Mouse (Mus musculus): ENCODE results near the gene Igfn1.

DNA sequence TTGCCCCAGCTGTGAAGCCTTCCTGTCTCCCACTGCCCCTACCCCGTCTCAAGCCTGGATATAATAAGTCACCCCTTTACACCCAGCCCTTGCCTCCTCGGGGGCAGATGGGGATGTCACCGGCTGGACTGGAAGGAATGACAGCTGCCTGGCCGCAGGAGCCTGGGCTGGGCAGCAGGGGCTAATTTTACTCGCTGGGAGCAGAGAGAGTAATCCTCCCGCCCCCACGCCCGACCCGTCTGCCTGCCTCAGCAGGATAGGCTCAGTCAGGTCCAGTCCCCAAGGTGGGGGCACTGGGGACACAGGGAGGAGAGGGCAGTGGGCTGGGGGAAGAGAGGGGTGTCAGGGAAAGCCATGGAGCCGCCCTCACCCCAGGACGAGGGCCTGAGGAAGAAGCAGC is 46.4 kb upstream of the Igfn1 start, which contains the start of gene Cacna1s:
- TF ChIP-seq CTCF (IDR thresholded peaks at IDR 0.05; ENCODE audit: extremely low read depth, insufficient read depth, low read length) (no peak), POLR2A (IDR thresholded peaks at IDR 0.05; ENCODE audit: extremely low read depth, insufficient read depth, low read length) (no peak)

Data from cortical plate, adult 2 months (tissue).